Mouse (Mus musculus) right cerebral cortex, postnatal 25 days (tissue): ENCODE measurements around the gene Pla2g6.

ENCODE experiments used
- DNase-seq: peaks from one replicate; pipeline ENCODE4 v3.0.0; 2022

The Pla2g6 gene

GRCm38 (mm10) chr15:79328058-79328938 lies at the start of gene Pla2g6:
Gene Pla2g6 (minus strand): TSS chr15:79328390.
- peak; percentile 97 for DNase-seq

GRCm38 (mm10) chr15:79377681-79378080 lies 49.5 kb upstream of the Pla2g6 start:
- DNase-seq, result no peak

- no peak for DNase-seq
These were observed 46.6 kb upstream of the Pla2g6 start for GRCm38 (mm10) chr15:79374760-79375159.

- DNase-seq, result no peak
These were observed 42.2 kb upstream of the Pla2g6 start for GRCm38 (mm10) chr15:79370281-79370843.

- no peak for DNase-seq
These were observed 41.5 kb upstream of the Pla2g6 start for GRCm38 (mm10) chr15:79369452-79370280.

GRCm38 (mm10) chr15:79368861-79369440 lies 40.8 kb upstream of the Pla2g6 start:
- no peak for DNase-seq

- no peak for DNase-seq
These were observed 40.2 kb upstream of the Pla2g6 start for GRCm38 (mm10) chr15:79368313-79368811.

- no peak for DNase-seq
These were observed 38.2 kb upstream of the Pla2g6 start for GRCm38 (mm10) chr15:79366402-79366801.

- DNase-seq, result no peak
These were observed 36.9 kb upstream of the Pla2g6 start for GRCm38 (mm10) chr15:79365068-79365467.

GRCm38 (mm10) chr15:79364120-79364519 lies 35.9 kb upstream of the Pla2g6 start:
- DNase-seq, result no peak

- DNase-seq, result no peak
These were observed 32.8 kb upstream of the Pla2g6 start for GRCm38 (mm10) chr15:79361023-79361422.

- DNase-seq, result no peak
These were observed 32.2 kb upstream of the Pla2g6 start for GRCm38 (mm10) chr15:79360371-79360770.

GRCm38 (mm10) chr15:79359954-79360353 lies 31.8 kb upstream of the Pla2g6 start:
- no peak for DNase-seq

- DNase-seq, result no peak
These were observed 29.9 kb upstream of the Pla2g6 start for GRCm38 (mm10) chr15:79357974-79358690.

GRCm38 (mm10) chr15:79357036-79357911 lies 29.1 kb upstream of the Pla2g6 start:
- DNase-seq, result peak; percentile 62

- DNase-seq, result no peak
These were observed 28.3 kb upstream of the Pla2g6 start for GRCm38 (mm10) chr15:79356481-79356880.

- no peak for DNase-seq
These were observed 26.4 kb upstream of the Pla2g6 start for GRCm38 (mm10) chr15:79354619-79355018.

- no peak for DNase-seq
These were observed 25.6 kb upstream of the Pla2g6 start for GRCm38 (mm10) chr15:79353690-79354305.

- DNase-seq, result no peak
These were observed 24.3 kb upstream of the Pla2g6 start for GRCm38 (mm10) chr15:79352479-79352878.

GRCm38 (mm10) chr15:79351331-79351767 lies 23.2 kb upstream of the Pla2g6 start:
- no peak for DNase-seq

- no peak for DNase-seq
These were observed 22.7 kb upstream of the Pla2g6 start for GRCm38 (mm10) chr15:79350866-79351265.
